Mouse (Mus musculus): ENCODE measurements around the gene Elane.

Elane gene

DNA sequence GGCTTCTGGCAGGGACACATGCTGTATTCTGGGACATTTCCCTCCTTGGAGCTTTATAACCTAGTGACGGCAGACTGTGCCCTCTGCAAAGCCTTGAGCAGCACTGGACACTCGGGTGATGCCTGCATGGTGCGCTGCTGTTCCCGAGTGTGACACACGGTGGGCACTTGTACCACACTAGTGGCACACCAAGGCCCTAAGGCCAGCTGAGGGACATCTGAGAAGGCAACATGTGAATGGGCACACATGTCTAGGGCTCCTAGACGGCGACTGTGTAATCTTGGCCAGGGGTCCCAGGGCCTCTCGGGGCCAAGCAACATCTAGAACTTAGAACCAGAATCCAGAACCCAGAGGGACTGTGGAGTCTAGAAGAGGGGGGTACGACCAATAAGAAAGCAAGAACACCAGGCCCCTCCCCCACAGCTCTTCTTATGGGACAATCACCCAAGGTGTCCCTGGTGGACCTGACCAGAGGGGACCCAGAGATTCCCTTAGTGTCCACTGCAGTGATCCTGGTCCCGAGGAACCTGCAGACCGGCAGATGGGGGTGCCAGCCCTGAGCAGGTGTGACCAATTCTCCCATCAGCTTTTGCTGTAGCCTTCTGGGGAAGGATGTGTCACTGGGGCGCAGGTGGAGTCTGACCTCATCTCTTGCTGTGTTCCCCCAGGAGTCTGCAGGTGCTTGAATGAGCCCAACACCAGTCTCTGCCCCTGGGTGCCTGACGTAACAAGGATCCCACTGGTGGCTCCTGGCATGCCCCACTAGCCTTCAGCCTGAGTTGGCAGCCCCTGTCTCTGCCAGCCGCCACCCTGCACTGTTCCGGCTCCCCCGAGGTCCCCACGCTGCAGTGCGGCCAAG, 44.1 kb downstream of the Elane start:
- no peak for DNase-seq (ENCODE audit: low read depth, low spot score)

DNA sequence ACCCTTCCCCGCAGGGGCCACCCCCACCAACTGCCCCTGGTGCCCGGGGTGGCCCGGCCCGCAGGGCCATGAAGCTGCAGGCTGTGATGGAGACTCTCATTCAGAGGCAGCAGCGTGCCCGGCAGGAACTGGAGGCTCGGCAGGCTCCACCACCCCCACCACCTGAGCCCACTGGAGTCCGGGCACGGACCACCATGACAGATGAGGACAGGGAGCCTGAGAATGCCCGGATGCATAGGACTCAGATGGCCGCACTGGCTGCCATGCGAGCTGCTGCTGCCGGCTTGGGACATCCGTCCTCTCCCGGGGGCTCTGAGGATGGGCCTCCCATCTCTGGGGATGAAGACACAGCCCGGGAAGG, 44.8 kb downstream of the Elane start:
- no peak for DNase-seq (ENCODE audit: low read depth, low spot score)

DNA sequence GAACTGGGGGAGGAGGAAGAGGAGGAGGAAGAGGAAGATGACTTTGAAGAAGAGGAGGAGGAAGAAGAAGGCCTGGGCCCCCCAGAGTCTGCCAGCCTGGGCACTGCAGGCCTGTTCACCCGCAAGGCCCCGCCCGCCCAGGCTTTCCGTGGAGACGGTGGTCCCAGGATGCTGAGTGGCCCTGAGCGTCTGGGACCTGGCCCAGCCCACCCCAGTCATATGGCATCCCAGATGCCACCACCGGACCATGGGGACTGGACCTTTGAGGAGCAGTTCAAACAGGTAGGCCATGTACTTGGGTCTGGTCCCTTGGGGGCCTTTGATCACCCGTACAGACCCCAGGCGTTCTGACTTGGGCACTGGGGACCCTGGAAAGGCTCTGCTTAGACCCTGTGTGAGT, 45.8 kb downstream of the Elane start:
- DNase-seq (ENCODE audit: low read depth, low spot score), result no peak

DNA sequence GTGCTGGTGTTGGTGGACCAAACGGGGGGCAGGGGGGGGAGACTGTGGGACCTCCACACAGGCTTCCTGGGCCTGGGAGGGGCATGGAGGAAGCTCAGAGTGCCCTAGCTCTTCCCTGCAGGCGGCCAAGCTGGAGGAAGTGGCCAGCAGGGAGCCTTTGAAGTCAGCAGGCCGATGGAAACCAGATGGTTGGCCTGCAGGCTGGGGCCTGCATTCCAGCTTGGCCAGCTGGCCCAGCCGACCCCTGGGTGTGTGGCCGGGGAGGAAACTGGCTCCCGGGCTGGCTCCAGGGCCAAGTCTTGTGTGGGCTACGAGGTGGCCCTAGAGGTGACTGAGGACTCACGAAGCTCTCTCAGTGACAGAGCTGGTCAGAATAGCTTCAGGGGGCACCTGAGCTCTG, 46.7 kb downstream of the Elane start:
- no peak for DNase-seq (ENCODE audit: low read depth, low spot score)

DNA sequence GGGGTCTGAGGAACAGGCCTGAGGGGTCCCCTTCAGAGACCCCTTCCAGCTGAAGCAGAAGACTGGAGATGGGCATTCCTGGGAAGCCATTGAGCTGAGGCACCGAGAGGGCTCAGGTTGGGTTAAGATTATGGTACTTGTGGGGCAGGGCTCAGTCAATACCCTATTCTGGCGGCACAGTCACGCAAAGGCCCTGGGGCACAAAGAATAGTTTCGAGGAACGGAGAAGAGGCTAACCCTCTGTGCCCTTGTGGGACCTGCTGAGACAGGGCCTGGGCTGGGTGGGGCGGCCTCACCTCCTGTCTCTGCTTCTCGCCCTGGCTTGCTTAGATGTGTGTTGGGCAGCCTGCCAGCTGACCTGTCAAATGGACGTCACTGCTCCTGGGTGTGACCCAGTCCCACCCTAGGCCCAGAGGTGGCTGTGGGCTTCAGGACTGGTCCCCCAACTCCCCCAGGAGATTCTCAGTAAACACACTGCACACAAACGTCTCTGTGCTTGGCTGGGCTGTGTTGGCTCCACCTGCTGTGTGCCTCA, 47.2 kb downstream of the Elane start:
- DNase-seq (ENCODE audit: low read depth, low spot score), result no peak

DNA sequence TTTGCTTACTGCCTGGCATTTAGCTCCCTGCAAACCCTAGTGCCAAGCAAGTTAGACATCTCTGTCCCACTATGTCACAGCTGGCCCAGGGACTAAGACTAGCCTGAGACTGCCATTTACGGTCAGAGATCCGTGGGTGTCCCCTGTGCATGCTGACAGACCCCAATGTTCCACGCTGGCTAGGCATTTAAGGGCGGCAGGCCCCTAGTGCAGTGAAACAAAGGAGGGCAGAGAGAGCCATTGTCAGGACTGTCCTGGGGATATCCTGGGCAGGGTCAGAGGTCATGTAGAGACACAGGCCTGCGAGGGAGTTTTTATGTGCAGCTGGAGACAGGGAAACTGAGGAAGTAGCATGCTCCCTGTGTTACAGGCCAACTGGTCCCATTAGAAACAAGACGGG, 47.8 kb downstream of the Elane start:
- DNase-seq (ENCODE audit: low read depth, low spot score), result no peak

DNA sequence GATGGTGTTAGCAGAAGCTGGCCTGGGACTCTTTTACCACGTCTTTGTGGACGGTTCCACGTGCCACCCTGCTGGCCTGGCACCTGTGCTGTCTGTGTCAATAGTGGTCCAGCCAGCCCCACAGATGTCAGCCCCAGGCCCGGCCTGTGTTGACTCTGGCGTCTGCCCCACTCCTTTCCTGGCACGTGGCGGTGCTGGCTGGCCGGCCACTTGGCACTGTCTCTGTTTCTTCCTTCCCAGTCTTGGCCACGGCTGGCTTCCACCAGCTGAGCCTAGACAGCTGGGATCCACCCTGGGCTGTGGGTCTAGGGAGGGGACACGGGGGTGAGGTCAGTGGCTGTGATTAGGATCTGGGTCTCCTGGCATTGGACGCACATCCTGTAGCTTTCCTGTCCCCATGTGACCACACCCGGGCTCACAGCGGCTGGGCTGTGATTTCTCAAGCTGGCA, 48.2 kb downstream of the Elane start:
- DNase-seq (ENCODE audit: low read depth, low spot score), result no peak

DNA sequence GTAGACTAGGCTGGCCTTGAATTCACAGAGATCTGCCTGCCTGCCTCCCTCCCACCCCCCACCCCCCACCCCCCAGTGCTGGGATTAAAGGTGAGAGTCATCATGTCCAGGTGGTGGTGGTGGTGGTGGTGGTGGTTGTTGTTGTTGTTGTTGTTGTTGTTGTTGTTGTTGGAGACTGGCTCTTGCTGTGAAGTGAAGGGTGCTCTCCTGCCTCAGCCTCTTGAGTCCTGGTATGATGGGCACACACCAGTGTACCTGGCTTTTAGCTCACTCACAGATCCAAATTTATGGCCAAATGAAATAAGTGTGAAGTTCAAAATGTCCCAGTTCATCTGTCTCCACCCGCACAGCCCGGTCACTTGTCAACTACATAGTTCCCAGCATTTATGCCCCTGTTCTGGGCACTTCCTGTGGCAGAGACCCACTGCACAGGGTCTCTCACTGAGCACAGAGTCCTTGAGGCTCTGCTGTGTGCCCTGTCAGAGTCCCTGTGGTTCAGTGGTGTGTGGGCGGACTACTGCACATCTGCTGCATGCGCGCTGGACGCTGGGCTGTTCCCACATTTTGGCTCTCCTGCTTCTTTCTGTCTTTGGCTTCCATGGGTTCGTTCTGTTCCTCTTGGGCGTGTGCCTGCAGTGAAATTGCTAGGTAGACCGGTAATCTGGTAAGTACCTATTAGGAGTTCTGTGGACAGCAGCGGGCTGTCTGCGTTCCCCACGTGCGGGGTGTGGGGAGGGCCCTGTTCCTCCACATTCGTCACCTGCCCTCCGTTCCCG, 48.9 kb downstream of the Elane start:
- no peak for DNase-seq (ENCODE audit: low read depth, low spot score)

DNA sequence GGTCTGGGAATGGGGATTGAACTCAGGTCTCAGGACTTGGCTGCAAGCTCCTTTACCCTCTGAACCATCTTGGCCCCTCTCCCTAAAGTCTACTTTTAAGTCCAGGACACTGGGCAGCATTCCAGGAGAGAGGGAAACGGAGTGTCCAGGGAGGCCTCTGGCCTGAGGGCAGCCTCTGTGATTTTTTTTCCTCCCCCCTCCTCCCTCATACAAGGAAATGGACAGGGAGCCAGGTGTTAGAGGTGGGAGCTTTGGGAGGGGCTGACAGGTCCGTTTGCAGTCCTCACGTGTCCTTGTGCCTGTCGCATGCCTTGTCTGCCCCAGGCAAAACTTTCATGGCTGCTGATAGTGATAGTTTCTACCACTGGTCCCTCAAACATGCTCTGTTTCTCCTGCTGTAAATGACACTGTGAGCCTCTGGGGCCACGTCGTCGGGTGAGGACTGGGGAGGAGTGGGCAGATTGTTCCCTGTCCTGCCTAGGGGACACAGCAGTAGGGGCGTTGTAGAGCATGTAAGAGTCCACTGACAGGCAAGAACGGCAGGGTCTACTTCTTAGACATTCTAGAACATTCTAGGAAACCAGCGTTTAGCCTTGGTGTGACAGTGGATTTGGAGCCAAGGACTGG, 50.4 kb downstream of the Elane start:
- no peak for DNase-seq (ENCODE audit: low read depth, low spot score)

DNA sequence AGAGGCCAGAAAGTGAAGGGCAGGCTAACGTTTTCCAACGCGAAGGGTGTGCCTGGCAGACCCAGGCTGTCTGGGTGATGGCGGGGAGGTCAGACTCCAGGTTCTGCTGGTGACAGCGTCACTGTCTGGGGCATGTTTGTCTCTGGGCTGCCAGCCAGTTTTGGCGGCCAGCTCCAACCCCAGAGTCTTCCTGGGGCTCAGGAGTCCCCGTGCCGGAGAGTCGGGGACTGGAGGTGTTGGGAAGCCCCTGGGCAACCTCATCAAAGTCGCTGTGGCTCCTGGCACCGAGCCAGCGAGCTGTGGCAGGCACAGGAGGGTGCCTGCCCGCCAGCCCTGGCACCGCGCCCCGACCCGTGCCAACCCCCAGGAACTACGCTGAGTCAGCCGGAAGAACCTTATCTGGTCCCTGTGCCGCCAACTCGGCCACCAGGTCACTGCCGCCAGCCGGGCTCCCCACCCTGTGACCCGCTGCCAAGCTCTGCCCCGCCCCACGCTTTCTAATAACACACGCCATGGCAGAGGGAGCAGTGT, 50.9 kb downstream of the Elane start:
- no peak for DNase-seq (ENCODE audit: low read depth, low spot score)
